Mouse (Mus musculus) MEL (cell line): ENCODE measurements at regions not wholly inside any gene's neighbourhood (a gene's known extent, or its start where the extent isn't known, plus 50 kb on each side); places are given as distances from the start of the nearest gene placed in this dataset.

Source experiments
- GABPA ChIP-seq: IDR thresholded peaks from 2 replicates; pipeline ENCODE4 v1.6.1; 2012; ENCODE audit warnings: low read depth, mild to moderate bottlenecking, inconsistent platforms, low read length, improper control_type of control experiment, moderate library complexity
- SMC3 ChIP-seq: IDR thresholded peaks from 2 replicates; pipeline ENCODE4 v1.6.1; 2011; ENCODE audit warnings: low read depth, low read length, improper control_type of control experiment
- ZC3H11A ChIP-seq: IDR thresholded peaks from 2 replicates; pipeline ENCODE4 v1.6.1; 2012; ENCODE audit warnings: low read depth, mild to moderate bottlenecking, inconsistent platforms, low read length, improper control_type of control experiment

DNA sequence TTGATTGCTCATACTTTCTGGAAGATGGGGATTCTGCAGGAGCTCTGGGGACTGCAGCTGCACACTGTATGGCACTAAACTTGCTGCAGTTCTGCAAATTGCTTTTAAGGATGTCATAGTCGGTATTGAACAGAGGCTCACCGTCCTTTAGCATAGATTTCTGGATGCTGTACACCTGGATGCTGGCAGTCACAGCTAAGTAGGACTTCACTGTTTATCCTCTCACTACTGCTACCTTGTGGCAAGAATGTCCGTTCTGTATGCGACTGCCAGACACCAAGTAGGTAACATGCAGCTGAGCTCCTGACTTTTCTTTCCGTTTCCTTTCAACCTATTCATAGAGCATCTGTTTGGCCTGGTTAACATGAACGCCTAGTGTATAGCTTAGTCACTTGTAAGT is 77.3 kb upstream of the Smc2 start:
- no peak for TF ChIP-seq SMC3
- no peak for TF ChIP-seq ZC3H11A
- TF ChIP-seq GABPA = no peak
